Mouse (Mus musculus) midbrain, embryonic 15.5 days (tissue): ENCODE data around the gene Mknk2. TPM values are rescaled to one million over a fixed set of nuclear protein-coding genes. Genes with fewer than 3 reads are reported as not detected.
A peak's percentile ranks its signal among the peaks of the same experiment; 100 is the strongest.

Source experiments
- ATAC-seq: fragments of 200-750 bp; cut with Nextera tagmentation; replicated peaks from 2 replicates; pipeline ENCODE4 v1.8.0; 2017; ENCODE audit warnings: moderate TSS enrichment
- H3K27ac ChIP-seq: fragments of 300-500 bp; sonication (generic); 2 replicates; pipeline ENCODE4 v1.5.1; 2015; ENCODE audit warnings: mild to moderate bottlenecking, inconsistent platforms
- H3K27me3 ChIP-seq: fragments of 300-500 bp; sonication (generic); replicated peaks from 2 replicates; pipeline ENCODE4 v1.6.1; 2015; ENCODE audit warnings: inconsistent platforms
- H3K36me3 ChIP-seq: fragments of 300-500 bp; sonication (generic); replicated peaks from 2 replicates; pipeline ENCODE4 v1.6.1; 2015; ENCODE audit warnings: inconsistent platforms
- H3K4me1 ChIP-seq: fragments of 300-500 bp; sonication (generic); 2 replicates; pipeline ENCODE4 v1.6.1; 2015; ENCODE audit warnings: inconsistent platforms
- H3K4me2 ChIP-seq: fragments of 300-500 bp; sonication (generic); 2 replicates; pipeline ENCODE4 v1.6.1; 2015; ENCODE audit warnings: inconsistent platforms, mild to moderate bottlenecking, moderate library complexity
- H3K4me3 ChIP-seq: fragments of 300-500 bp; sonication (generic); 2 replicates; pipeline ENCODE4 v1.5.1; 2015; ENCODE audit warnings: mild to moderate bottlenecking, inconsistent platforms
- H3K9ac ChIP-seq: fragments of 300-500 bp; sonication (generic); 2 replicates; pipeline ENCODE4 v1.6.1; 2015; ENCODE audit warnings: mild to moderate bottlenecking, inconsistent platforms
- H3K9me3 ChIP-seq: fragments of 300-500 bp; sonication (generic); 2 replicates; pipeline ENCODE4 v1.6.1; 2016; ENCODE audit warnings: inconsistent platforms
- WGBS: fragments of 180-500 bp; shearing (Covaris S2); methylation state at CpG from one replicate; pipeline ENCODE4 v1.1.7; 2015; ENCODE audit warnings: mixed read lengths; 5-methylcytosine and 5-hydroxymethylcytosine counted together
- polyA plus RNA-seq: library from polyadenylated mRNA; unstranded; fragments of >200 nt; fragmentation: Nextera tagmentation; extraction: Ambion mirVana; gene quantifications from 2 replicates; pipeline ENCODE4 v1.2.1, GENCODE M21; 2015

Mknk2 gene
- polyA plus RNA-seq, 1 experiment from 2014 or later = 61.5 TPM

GRCm38 (mm10) chr10:80684214-80684613 is 6.3 kb upstream of the Mknk2 start:
- no peaks in the 10 kb centered on the region for H3K27me3 ChIP-seq
- peaks cover 29% of the 10 kb centered on the region for H3K36me3 ChIP-seq
- H3K4me3 ChIP-seq = no peak overlapping the region
- H3K9me3 ChIP-seq = no peaks in the 10 kb centered on the region
- no peaks in the 10 kb centered on the region for H3K4me1 ChIP-seq
- ATAC-seq = no peak
- H3K27ac ChIP-seq = no peak overlapping the region
- no peak overlapping the region for H3K9ac ChIP-seq
- no peak overlapping the region for H3K4me2 ChIP-seq
- WGBS = 61% methylated on average over 6 of the region's 6 CpGs

GRCm38 (mm10) chr10:80683647-80684046 is 5.7 kb upstream of the Mknk2 start:
- 96% methylated on average over 1 of the region's 1 CpGs for WGBS
- H3K36me3 ChIP-seq = peaks cover 27% of the 10 kb centered on the region

GRCm38 (mm10) chr10:80682003-80682402 is 4.1 kb upstream of the Mknk2 start:
- no peak for ATAC-seq
- 95% methylated on average over 6 of the region's 6 CpGs for WGBS
- no peaks in the 10 kb centered on the region for H3K9me3 ChIP-seq
- no peak overlapping the region for H3K9ac ChIP-seq
- H3K4me1 ChIP-seq = peaks cover 16% of the 10 kb centered on the region
- no peak overlapping the region for H3K4me3 ChIP-seq
- no peaks in the 10 kb centered on the region for H3K27me3 ChIP-seq
- H3K27ac ChIP-seq = no peak overlapping the region
- H3K4me2 ChIP-seq = no peak overlapping the region
- H3K36me3 ChIP-seq = peaks cover 21% of the 10 kb centered on the region

More at GRCm38 (mm10) chr10:80683647-80684046, 5.7 kb upstream of the Mknk2 start:
- Histone ChIP-seq H3K4me1 (no peaks in the 10 kb centered on the region), H3K9ac (no peak overlapping the region), H3K27me3 (no peaks in the 10 kb centered on the region), H3K9me3 (no peaks in the 10 kb centered on the region), H3K4me2 (no peak overlapping the region), H3K4me3 (no peak overlapping the region), H3K27ac (no peak overlapping the region)
- no peak for ATAC-seq

GRCm38 (mm10) chr10:80680260-80680696 is 2.4 kb upstream of the Mknk2 start:
- WGBS = 72% methylated on average over 2 of the region's 2 CpGs
- Histone ChIP-seq H3K4me2 (no peak overlapping the region), H3K4me3 (no peak overlapping the region), H3K27ac (no peak overlapping the region), H3K9ac (no peak overlapping the region), H3K36me3 (peaks cover 4% of the 10 kb centered on the region; the same call in 1 of the 2 replicates), H3K4me1 (peaks cover 22% of the 10 kb centered on the region), H3K27me3 (no peaks in the 10 kb centered on the region), H3K9me3 (no peaks in the 10 kb centered on the region)
- ATAC-seq = no peak

- Histone ChIP-seq H3K4me2 (no peak overlapping the region), H3K9ac (no peak overlapping the region), H3K27me3 (no peaks in the 10 kb centered on the region), H3K36me3 (no peaks in the 10 kb centered on the region), H3K9me3 (no peaks in the 10 kb centered on the region), H3K4me3 (no peak overlapping the region), H3K27ac (0 out of 2 replicates have a peak overlapping the region, but pooled peaks have one; percentile 96), H3K4me1 (peaks cover 27% of the 10 kb centered on the region)
- WGBS = 59% methylated on average over 9 of the region's 9 CpGs
- ATAC-seq = no peak
Measured at GRCm38 (mm10) chr10:80679556-80680259, 1.8 kb upstream of the Mknk2 start.

- no peak overlapping the region for H3K9ac ChIP-seq
- no peak overlapping the region for H3K4me2 ChIP-seq
- H3K4me3 ChIP-seq = no peak overlapping the region
- H3K36me3 ChIP-seq = no peaks in the 10 kb centered on the region
- no peak for ATAC-seq
- H3K9me3 ChIP-seq = no peaks in the 10 kb centered on the region
- H3K4me1 ChIP-seq = peaks cover 37% of the 10 kb centered on the region
- H3K27ac ChIP-seq = peak overlapping the region; percentile 96
- 52% methylated on average over 9 of the region's 10 CpGs for WGBS
- H3K27me3 ChIP-seq = no peaks in the 10 kb centered on the region
Measured at GRCm38 (mm10) chr10:80678601-80679377, 877 bp upstream of the Mknk2 start.

GRCm38 (mm10) chr10:80677128-80677875 is 610 bp downstream of the Mknk2 start:
- peak overlapping the region; percentile 94 for H3K4me3 ChIP-seq
- no peaks in the 10 kb centered on the region for H3K27me3 ChIP-seq
- ATAC-seq = peak; percentile 5
- H3K27ac ChIP-seq = peak overlapping the region; percentile 96
- peaks cover 52% of the 10 kb centered on the region for H3K4me1 ChIP-seq
- H3K36me3 ChIP-seq = no peaks in the 10 kb centered on the region
- H3K4me2 ChIP-seq = peak overlapping the region; percentile 82
- peak overlapping the region; percentile 72 for H3K9ac ChIP-seq
- H3K9me3 ChIP-seq = no peaks in the 10 kb centered on the region
- 35% methylated on average over 9 of the region's 9 CpGs for WGBS

GRCm38 (mm10) chr10:80676198-80676928 is 1.5 kb downstream of the Mknk2 start:
- no peaks in the 10 kb centered on the region for H3K9me3 ChIP-seq
- peak overlapping the region; percentile 96 for H3K27ac ChIP-seq
- H3K9ac ChIP-seq = peak overlapping the region; percentile 93
- H3K4me3 ChIP-seq = peak overlapping the region; percentile 94
- peaks cover 56% of the 10 kb centered on the region for H3K4me1 ChIP-seq
- H3K27me3 ChIP-seq = no peaks in the 10 kb centered on the region
- H3K4me2 ChIP-seq = peak overlapping the region; percentile 82
- under 1% methylated on average over 66 of the region's 78 CpGs for WGBS
- 0 out of 2 replicates have a peak, but pooled peaks cover 3% of the 10 kb centered on the region for H3K36me3 ChIP-seq
- ATAC-seq = peak; percentile 92

GRCm38 (mm10) chr10:80675405-80676197 is 2.3 kb downstream of the Mknk2 start:
- Histone ChIP-seq H3K4me1 (peaks cover 56% of the 10 kb centered on the region), H3K36me3 (peaks cover 5% of the 10 kb centered on the region; the same call in 1 of the 2 replicates), H3K9me3 (no peaks in the 10 kb centered on the region), H3K9ac (peak overlapping the region; percentile 93), H3K27ac (peak overlapping the region; percentile 96), H3K4me3 (peak overlapping the region; percentile 94), H3K27me3 (no peaks in the 10 kb centered on the region), H3K4me2 (peak overlapping the region; percentile 82)
- under 1% methylated on average over 46 of the region's 54 CpGs for WGBS
- peak; percentile 35 for ATAC-seq

- 16% methylated on average over 6 of the region's 6 CpGs for WGBS
- Histone ChIP-seq H3K9me3 (no peaks in the 10 kb centered on the region), H3K9ac (peak overlapping the region; percentile 93), H3K4me1 (peaks cover 56% of the 10 kb centered on the region), H3K4me2 (peak overlapping the region; percentile 82), H3K27me3 (no peaks in the 10 kb centered on the region), H3K4me3 (peak overlapping the region; percentile 94), H3K36me3 (peaks cover 11% of the 10 kb centered on the region; the same call in 1 of the 2 replicates), H3K27ac (peak overlapping the region; percentile 96)
- no peak for ATAC-seq
Measured at GRCm38 (mm10) chr10:80674851-80675404, 3.0 kb downstream of the Mknk2 start.
